Mouse (Mus musculus) hindbrain, postnatal 0 days (tissue): Measurements from ENCODE around the gene Vmn1r90. TPM values are rescaled to one million over a fixed set of nuclear protein-coding genes. Genes with fewer than 3 reads are reported as not detected.
"Not testable (repeated sequence)": the region's sequence is repeated elsewhere in the genome, so short reads cannot be mapped to it uniquely, and the experiment has no call there.

Experiments
- ATAC-seq: fragments of 200-750 bp; cut with Nextera tagmentation; 2 replicates; pipeline ENCODE4 v1.8.0; 2017; ENCODE audit warnings: mild to moderate bottlenecking, moderate TSS enrichment, moderate library complexity
- DNase-seq: peaks from one replicate; pipeline ENCODE4 v3.0.0-alpha.2; 2015; ENCODE audit warnings: low spot score
- H3K27ac ChIP-seq: fragments of 300-500 bp; sonication (generic); 2 replicates; pipeline ENCODE4 v1.5.1; 2014; ENCODE audit warnings: mild to moderate bottlenecking
- H3K27me3 ChIP-seq: fragments of 300-500 bp; sonication (generic); 2 replicates; pipeline ENCODE4 v1.6.1; 2014; ENCODE audit warnings: low read length, mixed read lengths; ENCODE audit not compliant: insufficient read depth
- H3K36me3 ChIP-seq: fragments of 300-500 bp; sonication (generic); 2 replicates; pipeline ENCODE4 v1.6.1; 2014; ENCODE audit warnings: low read length, mixed read lengths; ENCODE audit not compliant: insufficient read depth
- H3K4me1 ChIP-seq: fragments of 300-500 bp; sonication (generic); 2 replicates; pipeline ENCODE4 v1.6.1; 2014; ENCODE audit warnings: antibody characterized with exemption, low read length, mixed read lengths; ENCODE audit not compliant: insufficient read depth
- H3K4me2 ChIP-seq: fragments of 300-500 bp; sonication (generic); 2 replicates; pipeline ENCODE4 v1.6.1; 2014; ENCODE audit warnings: low read depth, mild to moderate bottlenecking, low read length, moderate library complexity, mixed read lengths
- H3K4me3 ChIP-seq: fragments of 300-500 bp; sonication (generic); 2 replicates; pipeline ENCODE4 v1.5.1; 2014; ENCODE audit warnings: low read length
- H3K9ac ChIP-seq: fragments of 300-500 bp; sonication (generic); replicated peaks from 2 replicates; pipeline ENCODE4 v1.6.1; 2014; ENCODE audit warnings: mild to moderate bottlenecking, low read length, moderate library complexity, mixed read lengths
- H3K9me3 ChIP-seq: fragments of 300-500 bp; sonication (generic); 2 replicates; pipeline ENCODE4 v1.6.1; 2016; ENCODE audit warnings: low read length, mixed read lengths
- CTCF ChIP-seq: IDR thresholded peaks from 2 replicates; pipeline ENCODE4 v1.5.1; 2016; ENCODE audit warnings: antibody characterized with exemption, control low read depth, low read depth
- WGBS: fragments of 180-500 bp; shearing (Covaris S2); extraction: QIAGEN DNeasy Blood & Tissue Kit; methylation state at CpG from one replicate; pipeline ENCODE4 v1.1.7; 2014; 5-methylcytosine and 5-hydroxymethylcytosine counted together
- polyA plus RNA-seq: library from polyadenylated mRNA; unstranded; fragments of >200 nt; fragmentation: Nextera tagmentation; extraction: Ambion mirVana; gene quantifications from 2 replicates; pipeline ENCODE4 v1.2.1, GENCODE M21; 2015
- total RNA-seq: library from RNA; depleted of rRNA; stranded (reverse); fragments of >200 nt; gene quantifications from 2 replicates; pipeline ENCODE4 v1.2.3, GENCODE M21; 2014; rRNA removed

Gene Vmn1r90
- 0.43 and 0.47 TPM in 2 replicates for total RNA-seq
- 0.09 and 0.16 TPM in 2 replicates for polyA plus RNA-seq

- Histone ChIP-seq H3K27ac (no peak within 1 kb of the TSS), H3K9ac (no peak within 1 kb of the TSS), H3K4me3 (no peak within 1 kb of the TSS), H3K27me3 (no peaks in the 10 kb centered on the region), H3K9me3 (no peaks in the 10 kb centered on the region; the same call in none of the 2 replicates), H3K36me3 (no peaks in the 10 kb centered on the region), H3K4me2 (no peak within 1 kb of the TSS), H3K4me1 (no peaks in the 10 kb centered on the region)
- 61% methylated on average over 1 of the region's 1 CpGs for WGBS
- no peak for TF ChIP-seq CTCF
- ATAC-seq (no peak), DNase-seq (no peak)
These were observed at the start of gene Vmn1r90 for GRCm38 (mm10) chr7:14563406-14563805. Vmn1r90 (minus strand) TSS chr7:14563506.

GRCm38 (mm10) chr7:14593009-14593408 lies 29.7 kb upstream of the Vmn1r90 start:
- H3K4me3 ChIP-seq, H3K4me1 ChIP-seq, ATAC-seq, H3K27me3 ChIP-seq, H3K9me3 ChIP-seq, H3K9ac ChIP-seq, H3K4me2 ChIP-seq, DNase-seq, H3K36me3 ChIP-seq, H3K27ac ChIP-seq: not testable (repeated sequence)
- peak; percentile 51 for TF ChIP-seq CTCF
- 61% methylated on average over 8 of the region's 8 CpGs for WGBS

- ATAC-seq (no peak), DNase-seq (no peak)
- Histone ChIP-seq H3K4me3 (no peak overlapping the region), H3K27ac (no peak overlapping the region), H3K36me3 (no peaks in the 10 kb centered on the region), H3K4me1 (no peaks in the 10 kb centered on the region), H3K4me2 (no peak overlapping the region), H3K9me3 (peaks cover 14% of the 10 kb centered on the region), H3K27me3 (no peaks in the 10 kb centered on the region), H3K9ac (no peak overlapping the region)
- 86% methylated on average over 1 of the region's 1 CpGs for WGBS
- TF ChIP-seq CTCF = no peak
These were observed 11.0 kb downstream of the Vmn1r90 start for GRCm38 (mm10) chr7:14552284-14552683.

- WGBS = 67% methylated on average over 1 of the region's 1 CpGs
- no peaks in the 10 kb centered on the region for H3K36me3 ChIP-seq
- ATAC-seq (no peak), DNase-seq (no peak)
- no peak overlapping the region for H3K27ac ChIP-seq
- H3K9me3 ChIP-seq = peaks cover 18% of the 10 kb centered on the region; the same call in 1 of the 2 replicates
- no peak overlapping the region for H3K4me3 ChIP-seq
- H3K27me3 ChIP-seq = no peaks in the 10 kb centered on the region
- no peaks in the 10 kb centered on the region for H3K4me1 ChIP-seq
- TF ChIP-seq CTCF = no peak
- no peak overlapping the region for H3K9ac ChIP-seq
- H3K4me2 ChIP-seq = no peak overlapping the region
These were observed 38.0 kb downstream of the Vmn1r90 start for GRCm38 (mm10) chr7:14525280-14525679.

- no peak for TF ChIP-seq CTCF
- Histone ChIP-seq H3K4me2 (no peak overlapping the region), H3K27ac (no peak overlapping the region), H3K4me1 (no peaks in the 10 kb centered on the region), H3K27me3 (no peaks in the 10 kb centered on the region), H3K4me3 (no peak overlapping the region), H3K9ac (no peak overlapping the region), H3K9me3 (peaks cover 19% of the 10 kb centered on the region), H3K36me3 (no peaks in the 10 kb centered on the region)
- no peak for DNase-seq
- ATAC-seq = no peak
- WGBS = 90% methylated on average over 1 of the region's 1 CpGs
These were observed 40.7 kb downstream of the Vmn1r90 start for GRCm38 (mm10) chr7:14522636-14523035.

- H3K27me3 ChIP-seq = no peaks in the 10 kb centered on the region
- ATAC-seq (no peak), DNase-seq (no peak)
- TF ChIP-seq CTCF = no peak
- no peaks in the 10 kb centered on the region for H3K4me1 ChIP-seq
- H3K9me3 ChIP-seq = peaks cover 23% of the 10 kb centered on the region
- 67% methylated on average over 3 of the region's 3 CpGs for WGBS
- no peak overlapping the region for H3K27ac ChIP-seq
- H3K9ac ChIP-seq = no peak overlapping the region
- H3K4me3 ChIP-seq = no peak overlapping the region
- H3K4me2 ChIP-seq = no peak overlapping the region
- no peaks in the 10 kb centered on the region for H3K36me3 ChIP-seq
These were observed 45.0 kb downstream of the Vmn1r90 start for GRCm38 (mm10) chr7:14518301-14518700.

Other genes starting within 250 kb of the Vmn1r90 start
- not detected in 2 replicates for gene Obox8, start 229.9 kb downstream of the Vmn1r90 start, total RNA-seq
- gene Obox8, start 229.9 kb downstream of the Vmn1r90 start, polyA plus RNA-seq = not detected in 2 replicates
- gene Sult2a8, start 116.7 kb downstream of the Vmn1r90 start, total RNA-seq = not detected in 2 replicates
- not detected in 2 replicates for gene Sult2a8, start 116.7 kb downstream of the Vmn1r90 start, polyA plus RNA-seq
- gene Sult2a7, start 69.3 kb downstream of the Vmn1r90 start, total RNA-seq = not detected in 2 replicates
- not detected in 2 replicates for gene Sult2a7, start 69.3 kb downstream of the Vmn1r90 start, polyA plus RNA-seq
- not detected in 2 replicates for gene Obox7, start 96.0 kb upstream of the Vmn1r90 start, total RNA-seq
- gene Obox7, start 96.0 kb upstream of the Vmn1r90 start, polyA plus RNA-seq = not detected in 2 replicates